Mouse (Mus musculus) stomach, embryonic 14.5 days (tissue): ENCODE data around the gene A930002H24Rik. TPM values are rescaled to one million over a fixed set of nuclear protein-coding genes. Genes with fewer than 3 reads are reported as not detected.
A peak's percentile ranks its signal among the peaks of the same experiment; 100 is the strongest.

Experiments
- ATAC-seq: fragments of 200-750 bp; cut with Nextera tagmentation; 2 replicates; pipeline ENCODE4 v1.8.0; 2017; ENCODE audit warnings: low read depth, moderate TSS enrichment; ENCODE audit not compliant: insufficient number of reproducible peaks, insufficient read depth, low FRiP score
- H3K27ac ChIP-seq: fragments of 300-500 bp; sonication (generic); 2 replicates; pipeline ENCODE4 v1.5.1; 2014; ENCODE audit warnings: mild to moderate bottlenecking, low read length, moderate library complexity, mixed read lengths
- H3K27me3 ChIP-seq: fragments of 300-500 bp; sonication (generic); 2 replicates; pipeline ENCODE4 v1.6.1; 2014; ENCODE audit warnings: low read length, control low read depth, mixed read lengths; ENCODE audit not compliant: control insufficient read depth, insufficient read depth
- H3K36me3 ChIP-seq: fragments of 300-500 bp; sonication (generic); 2 replicates; pipeline ENCODE4 v1.6.1; 2014; ENCODE audit warnings: mild to moderate bottlenecking, control low read depth, low read length, moderate library complexity, mixed read lengths; ENCODE audit not compliant: control insufficient read depth, insufficient read depth
- H3K4me1 ChIP-seq: fragments of 300-500 bp; sonication (generic); 2 replicates; pipeline ENCODE4 v1.6.1; 2014; ENCODE audit warnings: low read length, control low read depth, mixed read lengths; ENCODE audit not compliant: control insufficient read depth, insufficient read depth
- H3K4me2 ChIP-seq: fragments of 300-500 bp; sonication (generic); replicated peaks from 2 replicates; pipeline ENCODE4 v1.6.1; 2014; ENCODE audit warnings: low read depth, low read length, control low read depth
- H3K4me3 ChIP-seq: fragments of 300-500 bp; sonication (generic); 2 replicates; pipeline ENCODE4 v1.5.1; 2014; ENCODE audit warnings: low read depth, low read length, control low read depth
- H3K9ac ChIP-seq: fragments of 300-500 bp; sonication (generic); replicated peaks from 2 replicates; pipeline ENCODE4 v1.6.1; 2014; ENCODE audit warnings: low read depth, mild to moderate bottlenecking, control low read depth, low read length, moderate library complexity, mixed read lengths
- H3K9me3 ChIP-seq: fragments of 300-500 bp; sonication (generic); 2 replicates; pipeline ENCODE4 v1.6.1; 2016; ENCODE audit warnings: low read depth, low read length, control low read depth; ENCODE audit not compliant: control insufficient read depth
- WGBS: fragments of 180-500 bp; shearing (Covaris S2); extraction: QIAGEN DNeasy Blood & Tissue Kit; methylation state at CpG from one replicate; pipeline ENCODE4 v1.1.7; 2014; 5-methylcytosine and 5-hydroxymethylcytosine counted together
- polyA plus RNA-seq: library from polyadenylated mRNA; unstranded; fragments of >200 nt; fragmentation: Nextera tagmentation; extraction: Ambion mirVana; gene quantifications from 2 replicates; pipeline ENCODE4 v1.2.1, GENCODE M21; 2014

The A930002H24Rik gene
- 3.5 and 3.6 TPM in 2 replicates for polyA plus RNA-seq

- Histone ChIP-seq H3K27ac (peak within 1 kb of the TSS; percentile 61; the same call in 1 of the 2 replicates), H3K36me3 (no peaks in the 10 kb centered on the region), H3K27me3 (no peaks in the 10 kb centered on the region), H3K9ac (peak within 1 kb of the TSS; percentile 62), H3K4me2 (peak within 1 kb of the TSS; percentile 83), H3K4me1 (no peaks in the 10 kb centered on the region), H3K9me3 (no peaks in the 10 kb centered on the region), H3K4me3 (peak within 1 kb of the TSS; percentile 89)
- peak; percentile 99 for ATAC-seq
- WGBS = under 1% methylated on average over 54 of the region's 55 CpGs
These were observed at the start of gene A930002H24Rik for GRCm38 (mm10) chr17:63863647-63864149. Gene A930002H24Rik (minus strand): TSS chr17:63863791.

- no peak for ATAC-seq
- Histone ChIP-seq H3K36me3 (no peaks in the 10 kb centered on the region), H3K4me1 (no peaks in the 10 kb centered on the region), H3K27ac (no peak overlapping the region), H3K9ac (no peak overlapping the region), H3K27me3 (no peaks in the 10 kb centered on the region), H3K9me3 (no peaks in the 10 kb centered on the region), H3K4me3 (no peak overlapping the region), H3K4me2 (no peak overlapping the region)
- WGBS = 94% methylated on average over 4 of the region's 4 CpGs
These were observed 45.7 kb upstream of the A930002H24Rik start for GRCm38 (mm10) chr17:63909297-63909696.

GRCm38 (mm10) chr17:63897050-63897449, 33.5 kb upstream of the A930002H24Rik start:
- Histone ChIP-seq H3K27me3 (no peaks in the 10 kb centered on the region), H3K4me1 (no peaks in the 10 kb centered on the region), H3K9ac (no peak overlapping the region), H3K27ac (no peak overlapping the region), H3K4me3 (no peak overlapping the region), H3K36me3 (no peaks in the 10 kb centered on the region), H3K4me2 (no peak overlapping the region), H3K9me3 (no peaks in the 10 kb centered on the region)
- ATAC-seq = no peak
- 84% methylated on average over 7 of the region's 7 CpGs for WGBS

GRCm38 (mm10) chr17:63895829-63896228, 32.2 kb upstream of the A930002H24Rik start:
- H3K9me3 ChIP-seq = no peaks in the 10 kb centered on the region
- H3K4me3 ChIP-seq = no peak overlapping the region
- H3K9ac ChIP-seq = no peak overlapping the region
- H3K27ac ChIP-seq = no peak overlapping the region
- H3K4me2 ChIP-seq = no peak overlapping the region
- H3K4me1 ChIP-seq = no peaks in the 10 kb centered on the region
- ATAC-seq = no peak
- no peaks in the 10 kb centered on the region for H3K36me3 ChIP-seq
- WGBS = 70% methylated on average over 3 of the region's 3 CpGs
- H3K27me3 ChIP-seq = no peaks in the 10 kb centered on the region

- ATAC-seq = no peak
- no peaks in the 10 kb centered on the region for H3K27me3 ChIP-seq
These were observed 27.0 kb upstream of the A930002H24Rik start for GRCm38 (mm10) chr17:63890611-63891010.

GRCm38 (mm10) chr17:63886988-63887387, 23.4 kb upstream of the A930002H24Rik start:
- ATAC-seq = no peak

More at GRCm38 (mm10) chr17:63890611-63891010, 27.0 kb upstream of the A930002H24Rik start:
- no peak overlapping the region for H3K4me3 ChIP-seq
- H3K4me1 ChIP-seq = no peaks in the 10 kb centered on the region
- H3K9me3 ChIP-seq = no peaks in the 10 kb centered on the region
- no peaks in the 10 kb centered on the region for H3K36me3 ChIP-seq
- no peak overlapping the region for H3K9ac ChIP-seq
- no peak overlapping the region for H3K27ac ChIP-seq
- H3K4me2 ChIP-seq = no peak overlapping the region

GRCm38 (mm10) chr17:63880009-63880408, 16.4 kb upstream of the A930002H24Rik start:
- 76% methylated on average over 4 of the region's 4 CpGs for WGBS
- Histone ChIP-seq H3K36me3 (no peaks in the 10 kb centered on the region), H3K27ac (no peak overlapping the region), H3K4me3 (no peak overlapping the region), H3K9ac (no peak overlapping the region), H3K27me3 (no peaks in the 10 kb centered on the region), H3K4me1 (no peaks in the 10 kb centered on the region), H3K9me3 (no peaks in the 10 kb centered on the region), H3K4me2 (no peak overlapping the region)
- ATAC-seq = no peak

More at GRCm38 (mm10) chr17:63886988-63887387, 23.4 kb upstream of the A930002H24Rik start:
- no peak overlapping the region for H3K27ac ChIP-seq
- WGBS = 92% methylated on average over 2 of the region's 2 CpGs
- no peak overlapping the region for H3K9ac ChIP-seq
- no peaks in the 10 kb centered on the region for H3K4me1 ChIP-seq
- no peak overlapping the region for H3K4me3 ChIP-seq
- H3K36me3 ChIP-seq = no peaks in the 10 kb centered on the region
- H3K4me2 ChIP-seq = no peak overlapping the region
- H3K27me3 ChIP-seq = no peaks in the 10 kb centered on the region
- no peaks in the 10 kb centered on the region for H3K9me3 ChIP-seq

- H3K9me3 ChIP-seq = no peaks in the 10 kb centered on the region
- H3K4me3 ChIP-seq = no peak overlapping the region
- H3K4me2 ChIP-seq = no peak overlapping the region
- H3K27me3 ChIP-seq = no peaks in the 10 kb centered on the region
- WGBS = 75% methylated on average over 4 of the region's 4 CpGs
- H3K36me3 ChIP-seq = no peaks in the 10 kb centered on the region
- no peak overlapping the region for H3K9ac ChIP-seq
- H3K4me1 ChIP-seq = no peaks in the 10 kb centered on the region
- no peak for ATAC-seq
- no peak overlapping the region for H3K27ac ChIP-seq
These were observed 15.3 kb upstream of the A930002H24Rik start for GRCm38 (mm10) chr17:63878889-63879288.

GRCm38 (mm10) chr17:63871773-63872172, 8.2 kb upstream of the A930002H24Rik start:
- no peak overlapping the region for H3K9ac ChIP-seq
- H3K4me3 ChIP-seq = no peak overlapping the region
- ATAC-seq = no peak
- H3K4me1 ChIP-seq = no peaks in the 10 kb centered on the region
- no peaks in the 10 kb centered on the region for H3K9me3 ChIP-seq
- no peaks in the 10 kb centered on the region for H3K36me3 ChIP-seq
- H3K27ac ChIP-seq = no peak overlapping the region
- WGBS = 91% methylated on average over 7 of the region's 7 CpGs
- no peak overlapping the region for H3K4me2 ChIP-seq
- no peaks in the 10 kb centered on the region for H3K27me3 ChIP-seq
